Mouse (Mus musculus) layer of hippocampus, adult 9-11 months (tissue): ENCODE data around the gene Cwc27.

Experiments used
- DNase-seq: peaks from one replicate; pipeline ENCODE4 v3.0.0; 2022

Cwc27 gene

DNA sequence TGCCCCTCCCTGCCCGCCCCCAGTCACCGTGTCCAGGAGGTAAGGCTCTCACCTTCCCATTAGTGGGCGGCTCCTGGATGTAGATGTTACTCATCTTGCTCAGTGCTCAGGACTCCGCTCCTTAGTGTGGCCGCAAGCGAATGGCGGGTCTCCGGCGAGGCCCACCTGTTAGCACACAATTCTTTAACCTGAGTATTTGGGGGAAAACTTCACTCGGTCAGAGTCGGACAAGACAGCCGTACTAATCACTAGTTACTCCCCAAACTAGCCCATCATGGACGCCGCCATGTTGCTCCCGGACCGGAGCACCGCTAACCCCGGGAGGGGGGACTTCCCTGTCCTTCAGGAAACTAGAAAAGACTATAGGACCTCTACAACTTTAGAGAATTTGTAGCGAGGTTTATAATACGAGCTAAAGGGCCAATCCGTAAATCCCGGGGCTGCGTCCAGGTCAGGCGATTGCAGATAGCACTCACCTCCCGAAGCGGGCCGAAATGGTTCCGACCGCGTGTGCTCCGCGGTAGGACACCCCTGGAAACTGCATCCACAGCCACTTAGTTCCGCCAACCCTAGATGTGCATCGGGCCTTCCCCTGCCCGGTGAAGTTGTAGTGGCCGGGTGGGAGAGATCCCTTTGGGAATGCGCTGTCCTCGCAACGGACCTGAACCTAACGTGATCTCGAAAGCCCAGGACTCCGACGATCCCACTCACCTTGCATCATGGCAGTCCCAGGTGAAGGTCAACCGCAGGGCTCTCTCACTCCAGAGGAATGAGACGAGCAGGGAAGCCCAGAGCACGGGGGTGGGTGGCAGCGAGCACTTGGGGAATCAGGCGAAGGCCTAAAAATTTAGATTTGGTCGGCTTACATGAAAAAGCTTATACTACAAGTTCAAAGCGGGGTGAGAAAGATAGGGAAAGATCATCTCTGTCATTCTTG lies at the start of gene Cwc27:
Cwc27 (minus strand) TSS at position 508 of the 937 bp plus-strand sequence.
- peak; percentile 72 for DNase-seq

DNA sequence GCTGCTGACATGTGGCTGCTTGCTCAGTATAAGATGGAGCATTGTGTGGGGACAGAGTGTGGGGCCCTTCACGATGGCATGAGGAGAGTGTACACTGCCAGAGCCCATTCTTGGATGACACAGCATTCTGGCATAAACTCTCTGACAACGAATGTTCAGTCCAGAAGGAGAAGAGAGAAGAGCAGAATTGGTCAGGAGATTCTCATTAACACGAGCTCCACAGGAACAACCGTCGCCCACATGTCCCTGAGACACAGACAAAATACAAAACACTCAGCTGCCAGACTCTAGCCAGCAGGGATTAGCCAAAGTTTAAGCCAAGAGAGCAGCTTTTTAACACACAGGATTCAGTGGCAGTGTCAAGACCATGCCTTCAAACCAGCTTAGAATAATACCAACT lies 49.8 kb upstream of the Cwc27 start:
- DNase-seq, result no peak

DNA sequence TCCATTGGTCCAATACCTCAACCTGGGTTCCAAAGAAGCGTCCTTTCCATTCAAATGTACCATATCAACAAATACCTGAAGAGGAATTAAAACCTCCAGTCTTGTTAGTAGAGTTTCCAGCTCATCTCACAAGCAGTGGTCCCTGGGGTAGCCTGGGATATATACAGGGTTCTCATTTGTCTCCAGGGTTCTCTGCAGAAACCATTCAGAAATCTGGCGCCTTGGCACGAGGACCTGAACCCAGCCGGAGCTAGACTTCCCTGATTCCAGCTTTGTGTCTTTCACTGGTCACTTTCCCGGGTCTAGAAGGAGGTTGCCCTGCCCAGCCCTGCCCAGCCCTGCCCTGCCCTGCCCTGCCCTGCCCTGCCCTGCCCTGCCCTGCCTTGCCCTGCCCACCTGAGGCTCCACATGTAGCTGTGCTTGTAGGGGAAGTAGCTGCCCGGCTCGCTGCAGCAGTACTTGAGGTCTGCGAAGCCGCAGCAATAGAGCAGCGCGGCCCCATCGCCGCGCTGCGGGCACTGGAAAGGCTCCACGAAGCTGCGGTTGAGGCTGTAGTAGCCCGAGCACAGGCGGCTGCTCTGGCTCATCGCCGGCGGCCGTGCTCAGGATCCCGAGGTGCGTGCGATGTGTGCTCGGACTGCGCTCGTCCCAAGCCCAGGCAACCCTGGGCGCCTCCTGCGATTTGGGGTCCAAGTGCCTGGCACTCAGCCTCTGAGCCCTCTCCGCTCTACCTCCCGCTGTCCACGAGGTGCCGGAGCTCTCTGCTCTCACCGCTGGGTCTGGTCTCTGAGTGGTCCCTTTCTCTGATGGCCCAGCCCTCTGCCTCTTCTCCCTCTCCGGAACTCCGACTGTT lies 46.4 kb upstream of the Cwc27 start, which contains the start of gene Shisal2b:
Shisal2b (minus strand) TSS at position 767 of the 853 bp plus-strand sequence.
- no peak for DNase-seq

DNA sequence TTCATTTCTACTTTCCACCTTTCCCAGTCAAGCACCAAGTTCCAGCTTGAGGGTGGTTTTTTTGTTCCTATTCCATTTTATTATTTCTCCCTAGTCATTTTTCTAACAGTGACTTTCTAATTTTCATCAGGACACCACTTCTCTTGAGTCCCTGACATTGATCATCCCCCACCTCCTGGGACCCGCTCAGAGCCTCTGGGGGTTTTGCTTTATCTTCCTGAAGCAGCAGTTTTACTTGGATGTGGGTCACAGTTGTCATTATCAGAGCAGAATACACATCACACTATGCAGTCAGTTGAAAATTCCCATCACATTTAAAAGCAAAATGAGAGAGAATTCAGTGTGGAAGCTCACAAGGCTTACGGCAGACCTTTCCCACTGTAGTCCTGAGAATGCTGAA lies 36.7 kb upstream of the Cwc27 start:
- no peak for DNase-seq

DNA sequence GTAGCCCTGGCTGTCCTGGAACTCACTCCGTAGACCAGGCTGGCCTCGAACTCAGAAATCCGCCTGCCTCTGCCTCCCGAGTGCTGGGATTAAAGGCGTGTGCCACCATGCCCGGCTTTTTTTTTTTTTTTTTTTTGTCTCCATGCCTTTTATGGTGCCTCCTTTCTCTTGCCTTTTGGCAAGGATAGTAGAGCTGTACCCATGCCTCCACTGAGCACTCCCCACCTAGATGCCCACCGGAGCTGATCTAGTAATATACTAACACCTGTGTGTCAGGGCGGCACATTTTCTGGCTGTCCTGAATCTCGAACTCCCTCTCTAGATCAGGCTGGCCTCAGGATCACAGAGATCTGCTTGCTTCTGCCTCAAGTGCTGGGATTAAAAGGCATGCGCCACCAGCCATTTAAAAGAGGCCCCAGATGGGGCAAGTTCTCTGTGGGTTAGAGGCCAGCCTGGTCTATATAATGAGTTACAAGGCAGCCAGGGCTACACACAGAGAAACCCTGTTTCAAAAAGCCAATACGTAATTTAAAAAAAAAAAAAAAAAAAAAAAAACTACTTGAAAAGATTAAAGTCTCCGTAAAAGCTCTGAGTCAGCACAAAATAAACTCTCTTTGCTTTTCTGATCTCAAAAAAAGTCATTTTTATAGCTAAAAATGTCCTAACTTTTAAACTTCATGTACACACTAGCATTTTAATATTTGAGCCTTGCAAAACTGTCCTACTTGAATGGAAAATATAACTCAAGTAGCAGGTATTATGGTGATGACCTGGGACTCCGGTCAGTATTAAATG lies 26.6 kb upstream of the Cwc27 start:
- no peak for DNase-seq

DNA sequence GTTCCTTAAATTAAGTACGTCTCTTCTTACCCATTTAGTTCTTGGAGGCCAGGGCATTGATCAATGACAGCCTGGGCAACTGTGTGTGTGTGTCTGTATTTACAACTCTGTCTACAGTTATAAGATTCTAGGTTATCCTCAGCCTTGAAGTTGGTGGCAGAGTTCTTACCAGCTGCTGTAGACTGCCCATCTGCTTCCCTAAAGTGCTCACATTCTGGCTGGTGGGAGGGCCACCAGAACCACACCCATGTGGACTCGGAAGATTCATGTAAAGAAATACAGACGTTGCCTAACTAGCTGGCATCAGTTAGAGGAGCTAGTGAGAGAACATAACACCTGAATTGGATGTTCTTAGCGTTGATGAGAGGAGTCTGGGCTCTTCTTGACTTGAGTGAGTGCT lies 25.0 kb upstream of the Cwc27 start:
- DNase-seq, result no peak

DNA sequence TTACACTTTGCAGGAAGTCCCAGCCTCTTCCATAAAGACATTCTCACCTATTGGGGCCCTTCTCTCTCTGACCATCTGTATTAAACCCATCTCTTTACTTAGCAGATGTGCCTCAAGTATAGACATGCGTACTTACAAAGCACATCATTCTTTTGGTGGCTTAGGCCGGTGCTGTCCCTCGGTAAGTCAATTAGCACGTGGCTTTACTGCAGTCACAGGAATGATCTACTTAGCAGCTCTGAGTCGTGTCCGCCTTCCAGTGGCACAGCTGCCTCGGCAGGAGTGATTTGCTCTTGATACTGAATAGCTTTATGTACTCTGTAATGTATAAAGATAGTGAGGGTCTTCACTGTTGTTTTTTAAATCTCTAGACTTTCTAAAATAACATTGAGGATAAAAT lies 20.7 kb upstream of the Cwc27 start:
- DNase-seq, result no peak

DNA sequence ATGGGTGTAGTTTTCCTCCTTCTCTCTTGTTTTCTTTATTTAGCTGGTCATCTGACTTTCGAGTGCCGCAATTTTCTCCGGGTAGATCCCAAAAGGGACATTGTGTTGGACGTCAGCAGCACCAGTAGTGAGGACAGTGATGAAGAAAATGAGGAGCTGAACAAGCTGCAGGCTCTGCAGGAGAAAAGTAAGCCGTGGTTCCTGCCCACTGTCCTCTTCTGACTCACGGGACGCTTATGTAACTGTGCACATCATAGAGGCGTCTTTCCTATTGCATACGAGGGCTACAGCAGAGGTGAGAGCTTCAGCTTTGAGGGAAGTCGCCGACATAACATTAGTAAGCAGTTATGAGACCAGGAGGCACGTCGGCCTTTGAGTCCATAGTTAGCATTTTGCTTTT lies 15.9 kb upstream of the Cwc27 start:
- DNase-seq, result no peak

DNA sequence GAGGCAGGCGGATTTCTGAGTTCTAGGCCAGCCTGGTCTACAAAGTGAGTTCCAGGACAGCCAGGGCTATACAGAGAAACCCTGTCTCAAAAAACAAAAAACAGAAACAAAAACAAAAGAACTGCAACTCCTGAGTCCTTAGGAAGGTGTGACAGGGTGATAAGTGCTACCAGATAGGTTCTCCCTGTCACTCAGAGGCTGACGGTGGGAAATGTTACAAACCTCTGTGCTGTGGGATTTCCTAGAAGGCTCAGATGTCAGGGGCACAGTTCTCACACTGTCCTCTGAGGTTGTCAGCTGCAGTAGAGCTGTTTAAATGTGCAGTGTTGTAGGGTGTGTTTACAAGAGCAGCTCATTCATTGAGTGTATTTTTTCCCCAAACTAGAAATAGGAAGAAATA lies 8.5 kb upstream of the Cwc27 start:
- no peak for DNase-seq

DNA sequence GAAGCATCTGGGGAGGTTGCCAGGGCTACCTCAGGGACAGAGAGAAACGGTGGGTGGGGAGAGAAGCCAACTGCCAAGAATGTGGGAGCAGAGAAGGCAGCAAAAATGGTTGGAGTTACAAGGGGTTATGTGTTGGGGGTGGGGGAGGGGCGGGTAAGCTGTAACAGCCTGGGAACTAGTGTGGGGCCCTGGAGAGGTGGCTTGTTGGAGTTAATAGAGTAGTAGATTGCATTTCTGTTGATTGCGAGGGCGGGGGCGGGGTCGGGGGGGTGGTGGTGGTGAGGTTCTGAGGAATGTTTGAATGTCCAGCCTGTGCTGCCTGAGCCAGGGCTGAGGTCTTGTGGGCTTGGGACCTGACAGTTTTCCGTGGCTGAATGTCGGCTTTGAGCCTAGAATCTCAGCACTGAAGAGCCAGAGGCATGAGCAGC lies 5.5 kb upstream of the Cwc27 start:
- DNase-seq, result peak; percentile 8

DNA sequence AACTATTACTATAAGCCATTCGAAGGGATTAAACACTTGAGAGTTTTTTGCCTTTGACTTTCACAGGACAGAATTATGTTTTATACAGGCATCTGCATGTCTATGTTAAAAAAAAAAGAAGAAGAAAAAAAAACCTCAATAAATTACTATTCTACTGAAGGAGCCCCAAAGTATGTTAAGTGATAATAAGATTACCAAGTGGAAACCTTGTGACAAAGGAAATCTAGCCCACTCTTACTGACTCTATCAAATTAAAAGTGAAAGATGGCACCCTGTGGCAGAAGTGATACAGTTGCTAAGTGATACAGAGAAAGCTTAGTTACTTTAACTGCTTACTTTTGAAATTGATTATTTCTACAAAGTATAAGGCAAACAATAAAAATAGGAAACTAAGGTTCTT lies 5.0 kb upstream of the Cwc27 start:
- no peak for DNase-seq

DNA sequence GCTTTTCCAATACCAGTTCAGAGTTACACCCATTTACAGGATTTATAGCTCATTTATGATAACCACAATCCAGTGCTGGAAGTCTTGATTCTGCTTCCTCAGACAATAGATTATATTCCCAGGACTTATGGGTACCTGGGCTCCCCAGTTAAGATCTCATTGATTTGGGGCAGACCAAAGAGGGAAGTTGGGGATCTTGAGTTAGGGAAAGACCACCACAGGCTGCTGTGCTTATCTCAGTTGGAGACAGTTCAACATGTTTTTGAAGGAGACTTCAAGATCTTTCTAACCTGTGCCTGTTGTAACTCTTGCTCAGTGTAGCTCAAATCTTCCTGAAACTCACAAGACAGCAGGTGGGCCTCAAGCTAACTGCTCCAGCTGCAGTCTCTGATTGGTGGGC lies 4.2 kb upstream of the Cwc27 start:
- no peak for DNase-seq

DNA sequence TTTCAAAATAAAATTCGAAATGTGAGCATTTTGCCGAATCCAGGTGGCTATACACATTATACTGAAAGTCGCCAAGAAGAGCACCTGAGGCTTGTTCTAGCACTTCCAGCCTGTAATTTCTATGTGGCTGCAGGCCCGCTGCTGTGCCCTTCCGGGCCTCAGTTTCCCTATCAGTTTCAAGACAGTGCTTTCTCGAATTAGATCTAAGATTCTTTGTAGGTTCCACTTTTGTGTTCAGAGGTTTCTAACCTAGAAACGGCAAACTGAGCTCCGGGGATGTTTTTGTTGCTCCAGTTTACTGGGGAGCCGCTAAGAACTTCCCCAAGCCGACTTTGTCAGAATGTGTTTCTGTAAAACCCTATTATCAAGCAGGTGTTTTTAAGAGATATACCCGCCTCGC lies 754 bp upstream of the Cwc27 start:
- no peak for DNase-seq

DNA sequence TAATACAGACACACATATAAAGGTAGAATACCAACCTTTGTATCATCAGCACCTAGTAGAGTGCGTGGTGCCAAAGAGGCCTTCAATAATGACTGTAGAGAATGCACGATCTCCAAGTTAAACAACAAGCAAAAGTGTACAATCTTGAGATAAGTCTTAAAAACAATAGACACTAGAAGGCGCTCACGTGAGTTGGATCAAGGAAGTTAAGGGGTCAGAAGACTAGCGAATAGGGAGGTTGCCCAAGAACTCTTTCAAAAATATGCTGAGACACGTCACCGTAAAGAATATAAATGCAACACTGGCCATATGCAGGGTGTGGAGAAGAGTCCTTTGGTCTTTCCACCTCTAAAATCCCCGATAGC lies 690 bp downstream of the Cwc27 start:
- DNase-seq, result no peak

DNA sequence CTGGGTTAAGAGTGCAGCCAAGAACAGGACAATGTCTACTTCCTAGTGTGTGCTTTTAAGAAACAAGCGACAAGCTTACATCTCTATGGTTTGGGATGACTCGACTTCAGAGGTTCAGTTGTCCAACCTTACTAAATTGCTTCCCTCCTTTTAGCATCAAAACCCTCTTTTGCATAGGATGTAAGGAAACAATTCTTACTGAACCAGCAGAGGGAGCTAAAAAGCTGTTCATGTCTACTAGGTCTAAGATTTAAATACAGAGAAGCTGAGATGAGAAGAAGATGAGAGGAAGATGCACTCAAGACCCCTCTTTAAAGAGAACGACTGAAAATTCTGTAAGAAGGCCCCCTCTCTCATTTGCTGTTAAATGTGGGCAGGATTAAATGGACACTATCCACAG lies 11.3 kb downstream of the Cwc27 start:
- DNase-seq, result no peak

DNA sequence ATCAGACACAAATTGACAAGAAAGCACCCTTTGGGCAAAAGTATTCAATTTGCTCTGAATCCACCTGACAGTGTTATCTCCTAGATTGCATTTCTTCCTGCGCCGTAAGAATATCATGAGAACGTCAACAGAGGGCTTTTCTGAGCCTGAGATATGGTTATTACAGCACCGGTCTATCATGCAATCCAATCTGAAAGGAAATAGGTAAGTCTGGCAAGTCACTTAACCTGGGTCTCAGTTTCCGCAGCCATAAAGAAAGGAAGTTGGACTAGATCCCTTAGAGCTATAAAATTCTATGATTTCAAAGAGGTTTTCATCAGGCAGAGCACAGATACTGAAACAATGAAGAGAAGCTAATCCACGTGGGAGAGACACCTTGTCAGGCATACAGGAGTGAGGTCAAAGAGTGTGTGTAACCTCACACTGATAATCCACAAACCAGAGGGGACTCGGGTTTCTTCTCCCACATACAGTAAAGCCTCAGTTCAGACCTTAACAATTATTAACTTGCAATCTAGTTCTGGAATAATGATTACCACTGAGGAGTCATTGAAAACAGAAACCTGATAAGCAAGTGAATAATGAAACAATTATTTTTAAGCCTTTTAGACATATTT lies 17.3 kb downstream of the Cwc27 start:
- DNase-seq, result no peak

DNA sequence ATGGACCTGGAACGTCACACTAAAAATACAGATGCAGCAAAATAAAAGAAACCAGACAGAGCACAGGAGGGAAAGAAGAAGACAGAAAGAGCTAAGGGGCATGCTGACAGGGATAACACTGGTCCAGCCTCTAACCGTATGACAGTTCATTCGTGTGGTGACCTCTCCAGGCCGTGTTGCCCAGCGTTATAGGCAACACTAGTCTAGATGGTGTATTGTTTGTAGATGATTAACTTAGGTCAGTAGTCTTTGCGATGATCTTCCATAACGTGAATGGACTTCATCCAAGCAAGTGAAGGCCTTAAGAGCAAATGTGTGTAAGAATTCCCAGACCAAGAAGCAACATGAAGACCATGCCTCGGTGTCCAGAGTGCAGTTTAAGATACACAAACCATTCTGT lies 17.9 kb downstream of the Cwc27 start:
- no peak for DNase-seq

DNA sequence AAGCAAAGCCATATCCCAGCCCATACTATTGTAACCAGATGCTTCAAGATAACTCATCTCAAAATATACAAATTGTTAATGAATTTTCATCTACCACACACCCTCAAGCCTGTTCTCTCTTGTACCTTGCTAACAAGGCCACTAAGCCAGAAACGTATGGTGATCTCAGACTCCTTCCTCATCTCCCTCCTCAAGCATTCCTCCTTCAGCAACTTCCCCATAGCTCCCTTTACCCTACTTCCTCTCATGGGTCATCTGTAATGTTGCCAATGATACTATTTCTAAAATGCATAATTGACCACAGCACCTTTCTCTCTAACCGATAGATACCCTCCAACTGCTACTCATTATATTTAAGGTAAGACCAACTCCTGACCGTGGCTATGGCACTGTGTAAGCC lies 22.5 kb downstream of the Cwc27 start:
- DNase-seq, result no peak

DNA sequence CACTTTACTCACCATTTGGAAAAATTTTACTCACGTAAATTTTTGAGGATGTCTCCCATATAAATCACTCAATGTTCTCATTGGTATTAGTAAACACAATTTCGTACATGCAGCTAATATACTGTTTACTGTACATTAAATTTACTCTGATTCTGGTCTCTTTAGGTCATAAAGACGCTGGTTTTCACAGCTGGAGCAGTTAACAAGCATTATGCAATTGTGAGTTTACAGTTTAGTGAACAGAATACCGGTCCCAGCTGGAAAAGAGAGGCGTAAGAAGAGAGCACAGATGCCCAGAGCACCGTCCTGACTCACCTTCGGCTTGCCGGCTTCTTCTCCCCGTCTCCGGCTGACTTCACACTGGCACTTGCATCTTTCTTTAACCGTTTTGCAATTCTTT lies 24.8 kb downstream of the Cwc27 start, which contains the start of gene Srek1ip1:
Srek1ip1 (plus strand) TSS at position 301 of the 400 bp plus-strand sequence.
- DNase-seq, result no peak

DNA sequence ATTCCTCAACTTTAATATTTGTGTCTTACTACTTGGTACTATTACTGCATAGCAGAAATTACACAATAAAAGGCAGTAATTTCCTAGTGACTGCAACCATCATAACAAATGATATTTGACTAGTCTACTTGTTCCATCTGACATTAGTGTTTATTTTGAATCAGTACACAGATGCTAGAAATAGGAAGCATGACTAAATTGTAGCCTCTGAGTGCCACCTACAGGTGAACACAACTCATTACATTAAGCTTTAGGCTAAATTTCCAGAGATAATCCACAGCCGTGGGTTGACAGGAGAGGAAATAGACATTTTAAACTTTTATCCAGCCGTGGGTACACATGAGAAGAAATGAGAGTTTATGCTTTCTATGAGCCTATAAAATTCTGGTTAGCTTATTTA lies 27.3 kb downstream of the Cwc27 start:
- no peak for DNase-seq

DNA sequence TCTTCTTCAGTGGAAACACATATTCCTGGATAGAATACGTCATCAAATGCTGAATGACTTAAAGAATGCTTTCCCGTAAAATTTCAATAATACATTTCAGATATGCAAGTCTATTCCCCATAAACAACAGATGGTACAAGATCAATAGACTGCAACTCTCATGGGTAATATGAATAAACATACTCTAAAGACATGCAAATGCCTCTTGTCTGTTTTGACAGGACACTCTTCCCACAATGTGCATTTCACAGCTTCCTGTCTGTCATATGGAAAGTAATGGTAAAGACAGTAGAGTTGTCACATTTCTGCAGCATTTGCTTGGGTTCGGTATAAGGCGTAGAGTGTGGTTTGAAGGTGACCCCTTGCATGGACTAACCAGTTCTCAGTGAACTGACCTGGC lies 29.7 kb downstream of the Cwc27 start:
- DNase-seq, result no peak

DNA sequence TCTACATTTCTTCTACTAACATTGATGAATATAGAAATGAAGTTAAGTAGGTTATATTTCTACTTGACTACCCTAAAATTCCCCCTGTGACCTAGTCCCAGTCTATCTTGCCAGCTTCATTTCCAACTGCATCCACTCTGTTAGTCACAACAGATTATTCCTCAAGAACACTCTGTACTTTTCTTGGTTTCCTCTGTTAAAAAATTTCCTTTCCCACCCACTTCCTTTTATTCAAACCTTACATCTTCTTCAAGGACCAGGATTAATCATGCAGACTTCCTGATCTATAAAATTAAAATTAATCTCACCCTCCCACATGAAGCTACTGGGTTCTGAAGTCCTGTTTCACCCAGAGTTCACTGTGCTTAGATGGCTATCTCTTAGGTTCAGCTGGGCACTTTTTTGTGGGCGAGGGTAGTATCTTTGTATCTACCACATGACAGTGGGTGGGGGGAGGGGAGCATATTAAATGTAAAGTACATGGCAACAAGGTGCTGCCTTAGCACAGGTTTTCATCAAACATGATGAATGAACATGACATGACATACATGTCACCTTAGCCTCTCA lies 37.8 kb downstream of the Cwc27 start:
- no peak for DNase-seq
